Mouse (Mus musculus) urinary bladder, postnatal 10 days (tissue): Measurements from ENCODE around the gene Anks3.

ENCODE experiments used
- DNase-seq: peaks from one replicate; pipeline ENCODE4 v3.0.0; 2022; ENCODE audit warnings: low spot score

Anks3 gene

DNA sequence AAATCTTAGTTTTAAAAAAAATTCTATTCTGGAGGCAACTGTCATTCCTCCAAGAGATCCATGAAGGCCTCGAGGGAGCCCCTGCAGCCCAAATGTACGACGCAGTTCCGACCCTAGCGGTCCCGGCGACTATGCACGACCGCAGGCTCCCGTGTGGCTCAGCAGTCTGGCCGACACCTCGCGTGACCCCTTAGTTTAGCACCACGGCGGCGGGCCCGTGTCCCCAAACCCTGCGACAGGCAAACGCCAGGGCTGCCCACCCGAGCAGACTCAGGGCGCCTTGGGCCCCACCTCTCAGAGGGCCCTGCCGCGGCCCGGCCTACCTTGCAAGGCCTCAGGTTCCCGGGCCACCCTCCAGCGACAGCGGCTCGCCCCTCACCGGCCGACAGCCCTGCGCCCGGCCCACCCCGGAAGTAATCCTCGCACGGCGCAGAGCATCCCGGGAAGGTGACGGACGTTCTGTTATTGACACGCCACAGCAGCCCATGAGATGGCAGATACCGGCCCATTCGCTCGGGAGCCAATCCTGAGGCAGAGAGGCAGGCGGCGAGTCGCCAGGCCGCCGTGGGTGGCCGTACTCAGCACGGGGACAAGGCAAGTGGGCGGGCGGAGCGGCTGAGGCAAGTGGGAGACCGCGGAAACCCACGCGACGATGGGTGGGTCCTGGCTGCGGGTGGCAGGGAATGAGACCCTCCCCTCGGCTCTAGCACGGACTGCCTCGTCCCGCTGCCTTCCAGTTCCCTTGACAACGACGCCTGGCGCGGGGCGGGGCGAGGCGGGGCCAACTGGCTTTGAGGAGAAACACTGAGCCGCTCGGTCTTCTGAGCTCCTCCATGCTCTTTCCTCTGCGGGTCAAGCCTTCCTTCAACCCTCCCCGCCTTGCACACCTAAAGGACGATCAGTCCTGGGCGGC is at the start of gene Anks3:
Anks3 (minus strand) TSS at position 409 of the 913 bp plus-strand sequence.
- DNase-seq, result peak; percentile 83

DNA sequence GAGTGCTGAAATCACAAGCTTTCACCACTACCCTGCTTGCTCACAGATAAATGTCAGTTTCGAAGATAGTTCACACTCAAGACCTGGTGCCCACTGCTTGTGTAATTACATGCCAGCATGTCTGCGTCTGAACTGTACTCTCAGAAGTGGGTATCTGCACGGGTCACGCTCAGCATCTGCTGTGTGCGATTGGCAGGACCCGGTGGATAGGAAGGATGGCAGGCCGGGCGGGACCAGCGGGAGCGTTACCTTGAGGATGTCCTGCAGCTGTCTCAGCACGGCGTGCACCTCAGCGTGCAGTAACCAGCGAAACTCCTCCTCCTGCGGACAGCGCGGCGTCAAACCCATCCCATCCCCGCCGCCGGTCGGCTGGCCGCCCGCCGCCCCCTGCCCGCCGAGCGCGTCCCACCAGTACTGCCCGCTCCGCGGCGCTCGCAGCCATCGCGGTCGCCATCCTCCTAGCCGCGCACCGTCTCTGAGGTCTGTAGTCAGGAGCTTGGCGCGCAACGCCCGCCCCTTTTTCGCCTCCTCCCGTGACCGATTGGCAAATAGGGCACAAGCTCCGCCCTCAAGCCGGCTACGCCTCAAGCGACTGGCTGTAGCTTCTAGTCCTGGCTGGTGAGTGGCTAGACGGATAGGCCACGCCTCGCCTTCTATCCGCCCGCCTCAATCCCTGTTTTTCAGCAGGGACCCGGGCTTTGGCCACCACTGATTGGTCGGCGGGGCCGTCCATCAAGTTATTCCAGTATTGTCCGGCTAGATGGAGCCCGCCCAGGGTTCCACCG is 49.2 kb upstream of the Anks3 start, which contains the start of gene Rogdi:
Rogdi (minus strand) TSS at position 500 of the 785 bp plus-strand sequence.
- DNase-seq, result peak; percentile 95

DNA sequence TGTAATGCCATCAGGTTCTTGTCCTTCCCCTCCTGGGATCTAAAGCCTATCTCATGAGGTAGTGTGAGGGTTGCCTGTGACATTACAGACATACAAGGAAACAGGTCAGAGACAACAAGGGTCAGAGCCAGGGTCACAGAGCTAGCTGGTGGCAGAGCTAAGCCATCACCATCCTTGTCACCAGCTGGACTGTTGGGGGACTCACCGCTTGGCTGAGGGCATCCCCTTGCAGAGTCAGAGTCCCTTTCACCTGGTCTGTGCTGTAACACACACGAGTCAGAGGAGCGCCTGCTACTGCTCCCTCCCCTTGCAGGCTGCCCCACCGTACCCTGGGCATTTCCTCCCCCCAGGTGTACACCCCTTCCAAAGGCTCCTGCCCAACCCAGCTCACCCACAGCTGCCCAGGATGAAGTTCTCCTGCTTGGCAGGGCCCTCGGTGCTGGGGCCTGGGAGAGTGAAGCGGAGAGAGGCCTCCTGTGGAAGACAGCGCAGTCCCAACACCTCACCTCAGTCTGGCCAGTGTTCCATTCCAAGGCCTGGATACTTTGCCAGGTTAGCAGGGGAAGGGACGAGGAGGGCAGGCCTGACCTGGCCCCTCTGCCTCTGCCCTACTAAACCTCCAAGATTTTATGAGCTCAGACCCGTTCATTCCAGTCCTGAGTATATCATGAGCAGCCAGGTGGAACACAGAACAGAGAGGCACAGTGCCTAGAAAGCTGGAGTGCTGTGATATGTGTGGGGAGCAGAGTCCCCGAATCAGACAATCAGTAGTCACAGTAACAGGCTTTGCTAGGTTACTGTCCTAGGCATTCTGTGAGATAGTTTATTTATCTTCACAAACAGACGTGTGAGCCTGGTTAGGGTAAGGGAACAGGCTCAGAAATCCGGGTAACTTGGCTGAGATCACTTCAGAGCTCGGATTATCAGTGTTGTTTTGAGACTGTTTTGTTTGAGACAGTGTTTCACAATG is 48.3 kb upstream of the Anks3 start:
- no peak for DNase-seq

DNA sequence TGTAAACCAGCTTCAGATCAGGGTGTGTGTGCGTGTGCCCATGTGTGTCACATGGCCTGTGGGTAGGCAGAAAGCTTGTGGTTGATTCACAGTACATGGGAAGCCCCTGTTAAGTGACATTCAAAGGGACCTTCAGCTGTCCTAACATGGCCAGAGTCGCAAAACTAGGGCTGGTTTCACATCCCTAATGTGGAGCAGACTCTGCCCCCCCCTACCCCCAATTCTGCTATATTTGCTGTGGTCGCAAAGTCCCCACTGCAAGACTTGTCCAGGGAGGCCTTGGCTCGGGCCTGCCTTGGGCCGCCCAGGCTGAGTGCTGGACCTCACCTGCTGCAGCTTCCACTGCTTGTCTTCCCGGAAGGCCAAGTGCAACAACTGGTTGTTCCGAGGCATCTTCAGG is 47.3 kb upstream of the Anks3 start:
- DNase-seq, result no peak

DNA sequence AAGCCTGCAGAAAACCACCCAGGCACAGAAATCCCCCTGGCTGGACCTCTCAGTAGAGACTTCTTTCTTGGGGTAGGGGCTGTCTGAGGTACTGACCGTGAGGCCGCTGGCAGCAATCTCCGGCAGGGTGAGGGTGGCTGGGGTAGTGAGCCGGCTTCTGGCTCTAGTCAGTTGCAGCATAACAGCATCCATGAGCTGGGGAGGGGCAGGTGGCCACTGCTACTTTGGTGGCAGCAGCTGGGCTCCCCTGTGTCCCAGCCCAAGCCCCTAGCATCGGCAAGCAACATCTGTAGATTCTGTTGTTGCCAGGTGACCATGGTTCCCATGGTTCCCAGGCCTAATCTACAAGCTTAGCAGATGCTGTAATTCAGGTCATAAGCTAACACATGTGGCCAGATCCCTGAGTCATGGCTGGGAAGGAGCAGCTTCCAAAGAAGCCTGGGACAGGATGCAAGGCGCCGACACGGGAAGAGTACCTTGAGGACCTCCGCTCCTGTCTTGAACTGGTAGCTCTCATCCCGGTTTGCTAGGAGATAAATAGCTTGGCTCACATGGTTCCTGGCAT is 46.4 kb upstream of the Anks3 start:
- no peak for DNase-seq

DNA sequence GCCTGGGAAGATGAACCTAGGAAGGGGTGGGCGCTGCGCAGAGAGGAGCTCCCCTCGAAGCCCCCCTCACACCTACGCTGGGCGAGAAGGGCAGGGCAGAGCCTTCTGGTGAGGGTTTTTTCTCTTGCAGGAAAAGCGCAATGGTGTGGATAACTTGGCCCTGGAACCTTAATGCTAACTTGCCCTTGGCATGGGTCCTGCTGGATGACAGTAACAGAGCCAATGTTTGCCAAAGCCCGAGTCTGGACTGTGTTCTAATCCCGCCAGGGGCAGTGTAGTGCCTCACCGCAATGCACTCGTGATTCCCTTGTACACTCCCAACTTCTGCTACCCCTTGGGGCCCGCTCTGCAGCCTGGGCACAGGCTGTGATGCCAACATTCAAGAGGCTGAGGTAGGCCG is 44.1 kb upstream of the Anks3 start:
- DNase-seq, result no peak

DNA sequence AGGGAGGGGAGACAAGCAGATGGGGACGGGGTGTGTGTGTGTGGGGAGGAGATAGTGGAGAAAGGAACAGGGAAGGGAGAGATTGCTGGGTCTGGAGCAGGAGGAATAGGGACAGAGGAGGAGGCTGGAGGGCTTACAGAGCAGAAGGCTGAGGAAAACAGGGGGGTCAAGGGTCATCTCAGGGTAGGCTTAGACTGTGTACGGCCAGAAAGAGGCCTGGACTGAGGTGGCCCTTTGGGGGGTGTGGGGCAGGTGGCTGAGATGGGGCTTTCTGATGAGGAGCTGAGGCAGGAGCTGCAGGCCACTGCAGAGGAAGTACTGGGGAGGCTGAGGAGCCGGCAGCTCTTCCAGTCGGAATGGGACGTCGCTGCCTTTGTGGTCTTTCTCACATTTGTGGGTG is 43.5 kb upstream of the Anks3 start:
- no peak for DNase-seq

DNA sequence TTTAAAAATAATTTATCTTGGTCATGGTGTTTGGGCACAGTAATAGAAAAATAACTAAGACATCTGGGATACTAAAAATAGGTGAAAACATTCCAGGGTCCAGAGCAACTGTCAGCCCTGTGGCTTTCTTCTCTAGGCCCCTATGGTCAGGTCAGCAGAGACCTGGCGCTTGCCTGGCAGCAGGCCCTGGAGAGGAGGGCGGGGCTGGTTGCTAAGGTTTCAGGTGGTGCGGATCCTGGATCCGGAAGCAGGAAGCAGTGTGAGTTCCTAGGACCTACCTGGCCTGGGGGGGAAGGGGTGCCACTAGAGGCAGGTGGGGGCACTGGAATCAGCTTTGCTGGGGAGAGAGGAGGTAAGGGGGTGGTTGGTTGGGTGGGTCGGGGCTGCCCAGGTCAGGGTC is 43.1 kb upstream of the Anks3 start, which contains the start of gene Smim22:
Smim22 (plus strand) TSS at position 222 of the 400 bp plus-strand sequence.
- no peak for DNase-seq

DNA sequence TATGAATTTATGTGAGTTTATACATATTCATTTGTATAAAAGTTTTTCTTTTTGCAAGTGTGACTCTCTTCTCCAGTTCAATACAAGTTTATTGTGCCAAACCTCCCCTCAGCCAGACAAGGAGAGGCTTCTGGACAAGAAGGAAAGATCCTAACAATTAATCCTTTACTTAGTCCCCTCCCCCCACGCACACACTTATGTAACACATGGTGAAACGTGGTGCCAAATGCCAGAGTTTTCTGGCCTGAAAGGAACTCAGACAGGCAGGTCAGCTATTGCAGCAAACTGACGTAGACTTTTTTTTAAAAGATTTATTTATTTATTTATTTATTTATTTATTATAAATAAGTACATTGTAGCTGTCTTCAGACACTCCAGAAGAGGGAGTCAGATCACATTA is 36.6 kb upstream of the Anks3 start:
- no peak for DNase-seq

DNA sequence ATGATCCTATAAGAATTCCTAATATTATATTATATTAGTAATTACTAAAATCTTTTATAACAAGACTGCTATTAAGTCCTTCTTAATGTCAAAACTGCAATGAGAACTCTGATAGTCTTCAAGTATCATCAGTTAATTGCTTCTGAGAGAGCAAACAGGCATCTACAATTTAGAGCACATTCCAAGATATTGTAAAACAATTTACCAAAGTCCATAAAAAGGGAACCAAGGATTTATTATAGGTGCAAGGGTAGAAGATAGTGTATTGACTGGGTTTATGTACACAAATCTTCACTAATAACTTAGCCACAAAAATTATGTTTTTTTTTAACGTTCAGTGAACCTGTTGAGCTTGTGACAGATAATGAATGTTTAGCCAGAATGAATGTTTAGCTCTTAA is 35.0 kb upstream of the Anks3 start:
- no peak for DNase-seq

DNA sequence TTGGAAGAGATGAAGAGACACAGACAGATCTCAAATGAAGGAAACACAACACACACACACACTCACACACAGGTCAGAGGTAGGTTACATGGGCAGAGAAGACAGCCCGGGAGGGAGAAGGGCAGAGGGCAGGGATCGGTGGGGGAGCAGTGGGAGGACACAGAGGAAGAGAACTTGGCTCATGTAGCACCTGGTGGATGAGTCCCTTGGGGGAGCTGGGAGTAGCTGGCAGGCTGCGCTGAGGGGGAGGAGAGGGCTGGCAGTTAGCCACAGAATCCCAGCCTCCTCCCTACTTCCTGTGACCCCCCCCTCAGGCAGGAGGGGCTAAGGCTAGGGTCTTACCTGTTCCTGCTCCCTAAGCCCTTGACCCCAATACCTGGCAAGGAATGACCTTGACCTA is 33.5 kb upstream of the Anks3 start, which contains the start of gene Sept12:
Sept12 (minus strand) TSS at position 300 of the 400 bp plus-strand sequence.
- DNase-seq, result no peak

DNA sequence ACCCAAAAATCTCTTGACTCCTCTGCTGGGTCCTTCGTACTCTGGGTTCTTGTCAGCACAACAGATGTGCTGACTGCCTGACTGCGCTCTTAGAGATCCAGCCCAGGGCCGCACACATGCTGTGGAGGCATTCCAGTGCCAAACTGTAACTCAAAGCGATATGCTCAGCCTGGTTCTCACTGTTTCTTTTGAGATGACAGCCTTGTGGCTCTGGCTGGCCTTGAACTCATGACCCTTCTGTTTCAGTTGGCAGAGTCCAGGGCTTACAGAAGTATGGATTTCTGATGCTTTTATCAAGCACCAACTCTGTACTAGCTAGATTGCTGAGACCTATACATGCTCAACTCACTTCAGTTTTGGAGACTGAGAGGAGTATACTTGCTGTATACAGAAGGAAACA is 29.3 kb upstream of the Anks3 start:
- no peak for DNase-seq

DNA sequence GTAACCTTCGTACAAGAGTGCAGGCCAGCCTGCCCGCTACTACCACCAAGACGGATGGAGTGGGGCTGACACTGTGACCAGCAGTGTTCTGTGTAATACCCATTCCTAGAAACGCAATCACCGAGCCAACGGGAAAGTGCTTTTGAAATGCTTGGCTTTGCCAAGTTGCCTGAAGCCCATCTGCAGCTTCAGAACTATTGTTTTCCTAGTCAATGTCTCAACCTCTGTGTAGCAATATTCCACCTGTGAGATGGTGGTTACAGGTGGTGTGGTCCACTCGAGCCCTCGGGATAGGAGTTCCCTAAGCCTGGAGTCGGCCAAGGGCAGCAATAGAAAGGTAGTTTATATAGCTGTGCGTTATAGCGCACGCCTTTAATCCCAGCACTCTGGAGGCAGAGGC is 20.7 kb upstream of the Anks3 start:
- no peak for DNase-seq

DNA sequence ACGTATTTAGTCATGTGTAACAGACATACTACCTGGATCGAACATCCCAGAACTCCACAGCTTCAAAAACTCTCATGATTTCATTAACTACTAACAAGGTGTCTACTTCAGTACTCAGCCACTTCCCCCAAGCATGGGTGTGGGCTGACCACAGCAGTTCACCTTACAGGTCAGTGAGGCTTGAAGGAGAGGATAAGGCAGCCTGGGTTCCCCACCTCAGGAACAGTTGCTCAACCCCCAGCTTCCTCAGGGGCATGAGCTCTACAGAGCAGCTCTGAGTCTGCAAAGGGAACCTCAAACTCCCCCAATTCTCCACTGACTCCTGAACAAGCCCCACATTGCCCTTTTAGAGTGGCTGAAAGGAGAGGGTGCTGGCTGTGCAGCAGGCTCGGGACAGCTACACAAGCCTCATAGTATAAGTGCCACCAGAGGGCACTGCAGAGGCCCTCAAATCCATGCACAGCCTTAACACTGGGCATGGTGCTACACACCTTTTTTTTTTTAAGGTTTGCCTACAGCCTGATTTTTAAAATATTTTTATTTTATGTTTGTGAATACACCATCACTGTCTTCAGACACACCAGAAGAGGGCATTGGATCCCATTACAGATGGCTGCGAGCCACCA is 15.9 kb upstream of the Anks3 start:
- DNase-seq, result no peak

DNA sequence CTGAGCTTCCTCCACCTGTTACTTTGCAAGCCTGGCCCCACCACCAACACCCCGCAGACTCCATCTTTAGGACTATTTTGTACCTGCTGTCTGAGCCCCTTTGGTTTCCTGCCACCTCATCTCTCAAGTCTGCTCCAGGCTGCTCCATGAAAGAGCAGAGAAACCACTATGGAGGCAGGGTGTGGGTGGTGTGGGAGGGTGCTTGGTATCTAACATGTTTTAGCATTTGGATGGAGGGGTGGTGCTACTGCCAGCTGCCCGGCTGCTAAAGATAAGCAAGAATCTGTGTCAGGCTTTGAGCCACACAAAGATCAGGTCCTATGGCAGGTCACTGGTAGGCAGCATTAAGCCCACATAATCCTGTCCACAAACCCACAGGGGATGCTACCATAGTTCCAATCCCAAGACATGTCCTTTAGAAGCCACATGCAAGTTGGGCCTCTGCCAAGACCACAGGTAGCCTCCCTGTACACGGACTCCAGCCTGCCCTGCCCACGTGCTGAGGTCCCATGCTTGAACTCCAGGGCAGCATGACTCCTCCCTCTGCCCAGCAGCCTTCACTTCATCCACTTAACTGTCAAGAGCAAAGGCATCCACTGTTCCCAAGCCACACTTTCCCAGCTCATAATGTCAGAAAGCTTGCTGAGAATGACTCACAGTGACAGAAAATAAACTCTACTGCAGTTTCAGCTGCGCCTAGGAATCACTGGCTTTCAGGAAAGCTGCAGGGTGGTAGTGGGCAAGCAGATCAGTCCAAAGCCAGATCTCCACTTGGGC is 14.5 kb upstream of the Anks3 start:
- no peak for DNase-seq

DNA sequence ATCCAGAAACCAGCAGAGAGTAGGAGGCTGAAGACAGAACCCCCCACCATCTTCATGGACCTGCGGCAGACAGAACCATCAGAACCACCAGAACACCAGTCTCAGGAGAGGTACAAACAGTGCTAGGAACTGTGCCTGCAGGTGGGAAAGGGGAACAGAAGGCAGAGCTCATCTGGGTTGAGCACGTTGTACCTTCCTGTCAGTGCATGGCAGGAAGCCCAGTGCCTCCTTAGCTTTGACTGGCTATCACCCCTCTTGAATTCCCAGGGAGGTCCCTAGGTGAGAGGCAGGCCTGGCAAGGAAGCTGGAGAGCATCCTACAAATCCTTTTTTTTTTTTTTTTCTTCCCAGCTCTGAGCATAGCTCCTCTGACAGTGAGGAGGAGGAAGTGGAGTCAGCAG is 12.2 kb upstream of the Anks3 start:
- no peak for DNase-seq

DNA sequence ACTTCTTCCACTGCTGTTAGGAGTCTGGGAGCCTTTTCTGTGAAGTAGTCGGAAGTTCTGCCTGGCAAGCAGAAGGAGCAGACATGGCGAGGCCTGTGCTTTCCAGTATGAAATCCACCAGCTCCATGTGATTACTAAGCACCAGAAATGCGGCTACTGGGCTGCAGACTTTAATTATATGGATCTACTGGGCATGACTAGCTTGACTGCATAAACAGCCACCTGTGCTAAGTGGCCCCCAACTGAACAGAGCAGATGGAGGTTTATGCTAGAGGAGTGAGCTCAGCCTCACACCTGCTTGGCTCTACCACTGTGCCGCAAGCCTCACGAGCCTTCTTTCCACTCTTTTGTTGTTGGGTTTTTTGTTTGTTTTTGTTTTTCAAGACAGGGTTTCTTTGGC is 10.5 kb upstream of the Anks3 start:
- DNase-seq, result no peak

DNA sequence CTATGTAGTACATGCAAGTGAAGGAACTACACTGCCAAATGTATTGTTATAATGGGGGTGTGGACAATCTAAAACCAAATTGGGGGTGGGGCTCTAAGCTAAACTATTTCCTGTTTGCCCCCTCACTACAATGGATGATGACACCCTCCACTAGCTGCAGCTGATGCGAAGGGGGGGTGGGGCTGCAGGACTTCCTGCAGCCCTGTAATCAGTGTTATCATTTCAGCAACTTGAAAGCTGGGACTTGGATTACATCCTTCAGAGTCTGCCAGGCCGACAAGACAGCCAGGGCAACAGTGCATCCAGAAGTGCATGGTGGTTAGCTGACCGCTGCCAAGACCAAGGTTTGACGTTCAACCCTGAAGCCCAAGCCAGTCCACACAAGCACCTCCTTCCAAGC is 7.6 kb upstream of the Anks3 start:
- DNase-seq, result no peak

DNA sequence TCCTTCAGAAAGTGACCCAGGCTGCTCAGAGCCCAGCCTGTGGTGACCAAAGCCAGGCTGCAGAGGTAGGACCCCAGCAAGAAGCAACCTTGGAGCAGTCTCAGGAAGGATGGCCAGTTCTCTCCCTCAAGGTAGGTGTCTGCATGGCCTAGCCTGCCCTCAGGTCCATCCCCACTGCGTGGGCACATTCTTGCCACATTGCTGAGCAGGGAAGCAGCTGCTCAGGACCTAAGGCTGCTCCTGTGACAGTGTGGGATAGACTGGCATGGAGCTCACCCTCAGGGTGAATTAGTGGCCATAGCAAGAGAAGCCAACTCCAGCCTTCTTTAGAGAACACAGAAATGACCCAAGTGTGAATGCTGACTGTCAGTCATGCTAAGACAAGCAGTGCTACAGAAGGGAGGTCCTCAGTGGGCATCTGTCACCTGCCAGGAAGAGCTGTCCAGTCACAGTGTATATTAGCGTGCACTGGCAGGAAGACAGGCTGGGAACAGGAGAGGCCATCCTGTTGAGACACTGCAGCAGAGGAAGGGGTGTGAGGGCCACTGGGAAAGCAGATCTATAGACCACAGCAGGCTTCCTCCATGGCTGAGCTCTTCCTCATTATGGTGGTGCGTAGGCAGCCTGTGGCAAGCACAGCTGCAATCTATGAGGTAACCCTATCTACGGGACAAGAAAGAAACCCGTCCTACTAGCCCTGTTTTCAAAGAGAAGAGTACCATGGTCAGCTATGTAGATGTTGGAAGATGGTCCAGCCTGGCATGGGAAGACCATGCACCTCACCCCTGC is 5.2 kb upstream of the Anks3 start:
- DNase-seq, result no peak
